16 mouse cellular contexts compared by ENCODE assay signal in genomic region chr13:30034540-30034939, GRCm38 (mm10).
"Had no signal": no experiment of that assay in that cellular context is flagged by ENCODE, and none has a peak within 500 bp of the region (broad histone marks: within the 10 kb centered on the region; RNA-seq: fewer than 3 reads in every experiment).

No protein-coding gene starts in this region.

- DNase-seq: kidney, adult 8-10 months; kidney, postnatal 10 days; kidney, postnatal 36 days; layer of hippocampus, postnatal 36 days; liver, postnatal 0 days; lung, embryonic 14.5 days; lung, postnatal 36 days; thymus, adult 18-20 months; thymus, postnatal 36 days had no signal

- H3K4me2 ChIP-seq: kidney, embryonic 15.5 days; lung, embryonic 14.5 days; midbrain, embryonic 12.5 days; midbrain, embryonic 15.5 days had no signal

- H3K4me1 ChIP-seq: kidney, embryonic 15.5 days; midbrain, embryonic 12.5 days; midbrain, embryonic 15.5 days had no signal

- H3K36me3 ChIP-seq: kidney, embryonic 15.5 days; midbrain, embryonic 12.5 days; midbrain, embryonic 15.5 days had no signal

- H3K9ac ChIP-seq: kidney, embryonic 15.5 days; liver, embryonic 14.5 days; liver, postnatal 0 days; lung, embryonic 14.5 days; midbrain, embryonic 12.5 days; midbrain, embryonic 15.5 days had no signal

- H3K27me3 ChIP-seq: kidney, embryonic 15.5 days; midbrain, embryonic 12.5 days; midbrain, embryonic 15.5 days had no signal

- H3K9me3 ChIP-seq: kidney, embryonic 15.5 days; midbrain, embryonic 12.5 days; midbrain, embryonic 15.5 days had no signal

- H3K27ac ChIP-seq: kidney, embryonic 15.5 days; left cerebral cortex, adult 2 months; liver, embryonic 14.5 days; midbrain, embryonic 12.5 days; midbrain, embryonic 15.5 days had no signal

- ATAC-seq: liver, postnatal 0 days; lung, postnatal 0 days; midbrain, embryonic 15.5 days had no signal

- H3K4me3 ChIP-seq: kidney, embryonic 15.5 days; left cerebral cortex, adult 2 months; midbrain, embryonic 12.5 days; midbrain, embryonic 15.5 days; myocyte had no signal
